Mouse (Mus musculus): ENCODE data around the gene Dusp16. TPM values are rescaled to one million over a fixed set of nuclear protein-coding genes. Genes with fewer than 3 reads are reported as not detected.

Gene Dusp16
- 12.7 and 14.4 TPM in 2 replicates for polyA plus RNA-seq (2012; rRNA removed)

GRCm38 (mm10) chr6:134792141-134793045 lies at the start of gene Dusp16:
TSS of gene Dusp16 (minus strand) at chr6:134792625.
- no peaks in the 10 kb centered on the region for H3K36me3 ChIP-seq (ENCODE audit: control insufficient read depth, insufficient read depth, low read length)
- DNase-seq, result peak; percentile 73
- peaks cover 10% of the 10 kb centered on the region for H3K4me1 ChIP-seq (replicated peaks; ENCODE audit: control insufficient read depth, insufficient read depth, low read length)
- H3K27ac ChIP-seq (ENCODE audit: control insufficient read depth, insufficient read depth, low read length), result peak within 1 kb of the TSS; percentile 53; the same call in 1 of the 2 replicates
- 1% methylated on average over 89 of the region's 108 CpGs for WGBS
- H3K4me3 ChIP-seq (ENCODE audit: control insufficient read depth, insufficient read depth, low read length), result peak within 1 kb of the TSS; percentile 87
- no peaks in the 10 kb centered on the region for H3K27me3 ChIP-seq (ENCODE audit: control insufficient read depth, insufficient read depth, low read length)
- no peak for TF ChIP-seq POLR2A (IDR thresholded peaks at IDR 0.05; ENCODE audit: control insufficient read depth, extremely low read depth, insufficient read depth, low read length, poor library complexity)
- peak; percentile 19; the same call in 1 of the 2 replicates for TF ChIP-seq CTCF (IDR thresholded peaks at IDR 0.05; ENCODE audit: borderline replicate concordance, control insufficient read depth, extremely low read depth, insufficient read depth, low read length, poor library complexity)

DNA sequence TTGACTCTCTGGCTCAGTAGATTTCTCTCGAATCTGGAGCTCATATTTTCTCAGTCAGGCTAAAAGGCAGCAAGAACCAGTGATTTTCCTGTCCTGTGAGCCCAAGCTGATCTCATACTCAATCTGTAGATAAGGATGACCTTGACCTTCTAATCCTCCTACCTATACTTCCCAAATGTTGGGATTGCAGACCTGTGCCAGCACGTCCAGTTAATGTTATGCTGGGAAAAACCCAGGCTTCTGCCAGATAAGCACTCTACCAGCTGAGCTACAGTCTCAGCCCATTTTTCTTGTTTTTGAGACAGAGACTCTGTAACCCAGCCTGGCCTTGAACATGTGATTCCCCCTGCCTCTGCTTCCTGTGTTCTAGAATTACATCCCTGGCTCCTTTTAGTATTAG lies 47.9 kb upstream of the Dusp16 start:
- Histone ChIP-seq H3K4me3 (ENCODE audit: control insufficient read depth, insufficient read depth, low read length) (no peak overlapping the region), H3K36me3 (ENCODE audit: control insufficient read depth, insufficient read depth, low read length) (no peaks in the 10 kb centered on the region), H3K27ac (ENCODE audit: control insufficient read depth, insufficient read depth, low read length) (no peak overlapping the region), H3K4me1 (replicated peaks; ENCODE audit: control insufficient read depth, insufficient read depth, low read length) (no peaks in the 10 kb centered on the region), H3K27me3 (ENCODE audit: control insufficient read depth, insufficient read depth, low read length) (no peaks in the 10 kb centered on the region)
- TF ChIP-seq CTCF (IDR thresholded peaks at IDR 0.05; ENCODE audit: borderline replicate concordance, control insufficient read depth, extremely low read depth, insufficient read depth, low read length, poor library complexity) (no peak), POLR2A (IDR thresholded peaks at IDR 0.05; ENCODE audit: control insufficient read depth, extremely low read depth, insufficient read depth, low read length, poor library complexity) (no peak)
- DNase-seq, result no peak
- WGBS, result 89% methylated on average over 2 of the region's 2 CpGs

DNA sequence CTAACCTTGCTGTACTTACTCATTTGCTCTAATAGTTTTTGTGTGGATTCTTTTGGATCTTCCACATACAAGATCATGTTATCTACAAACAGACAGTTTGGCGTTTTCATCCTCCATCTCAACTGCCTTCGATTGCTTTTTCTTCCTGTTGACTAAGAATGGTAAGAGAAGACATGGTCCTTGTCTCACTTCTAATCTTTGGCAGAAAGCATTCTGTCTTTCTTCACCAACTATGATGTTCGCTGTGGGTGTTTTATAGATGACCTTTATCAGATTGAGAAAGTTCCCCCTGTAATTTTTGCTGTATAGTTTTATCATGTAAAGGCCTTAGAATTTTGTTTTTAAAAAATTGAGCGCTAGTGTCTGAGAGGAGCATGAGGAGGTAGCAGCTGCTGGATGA lies 45.7 kb upstream of the Dusp16 start:
- WGBS, result 95% methylated on average over 4 of the region's 4 CpGs
- no peak for TF ChIP-seq POLR2A (IDR thresholded peaks at IDR 0.05; ENCODE audit: control insufficient read depth, extremely low read depth, insufficient read depth, low read length, poor library complexity)
- TF ChIP-seq CTCF (IDR thresholded peaks at IDR 0.05; ENCODE audit: borderline replicate concordance, control insufficient read depth, extremely low read depth, insufficient read depth, low read length, poor library complexity), result no peak

GRCm38 (mm10) chr6:134834585-134835251 lies 42.3 kb upstream of the Dusp16 start:
- no peaks in the 10 kb centered on the region for H3K36me3 ChIP-seq (ENCODE audit: control insufficient read depth, insufficient read depth, low read length)
- H3K4me3 ChIP-seq (ENCODE audit: control insufficient read depth, insufficient read depth, low read length), result no peak overlapping the region
- DNase-seq, result no peak
- TF ChIP-seq CTCF (IDR thresholded peaks at IDR 0.05; ENCODE audit: borderline replicate concordance, control insufficient read depth, extremely low read depth, insufficient read depth, low read length, poor library complexity), result no peak
- no peak for TF ChIP-seq POLR2A (IDR thresholded peaks at IDR 0.05; ENCODE audit: control insufficient read depth, extremely low read depth, insufficient read depth, low read length, poor library complexity)
- peaks cover 3% of the 10 kb centered on the region for H3K4me1 ChIP-seq (replicated peaks; ENCODE audit: control insufficient read depth, insufficient read depth, low read length)
- 91% methylated on average over 9 of the region's 9 CpGs for WGBS
- H3K27ac ChIP-seq (ENCODE audit: control insufficient read depth, insufficient read depth, low read length), result no peak overlapping the region
- H3K27me3 ChIP-seq (ENCODE audit: control insufficient read depth, insufficient read depth, low read length), result no peaks in the 10 kb centered on the region

More for the DNA sequence above, 45.7 kb upstream of the Dusp16 start:
- no peak for DNase-seq
- no peak overlapping the region for H3K27ac ChIP-seq (ENCODE audit: control insufficient read depth, insufficient read depth, low read length)
- no peaks in the 10 kb centered on the region for H3K4me1 ChIP-seq (replicated peaks; ENCODE audit: control insufficient read depth, insufficient read depth, low read length)
- no peak overlapping the region for H3K4me3 ChIP-seq (ENCODE audit: control insufficient read depth, insufficient read depth, low read length)
- H3K36me3 ChIP-seq (ENCODE audit: control insufficient read depth, insufficient read depth, low read length), result no peaks in the 10 kb centered on the region
- no peaks in the 10 kb centered on the region for H3K27me3 ChIP-seq (ENCODE audit: control insufficient read depth, insufficient read depth, low read length)

GRCm38 (mm10) chr6:134830776-134831175 lies 38.4 kb upstream of the Dusp16 start:
- no peaks in the 10 kb centered on the region for H3K36me3 ChIP-seq (ENCODE audit: control insufficient read depth, insufficient read depth, low read length)
- no peak overlapping the region for H3K27ac ChIP-seq (ENCODE audit: control insufficient read depth, insufficient read depth, low read length)
- H3K27me3 ChIP-seq (ENCODE audit: control insufficient read depth, insufficient read depth, low read length), result no peaks in the 10 kb centered on the region
- TF ChIP-seq POLR2A (IDR thresholded peaks at IDR 0.05; ENCODE audit: control insufficient read depth, extremely low read depth, insufficient read depth, low read length, poor library complexity) (no peak), CTCF (IDR thresholded peaks at IDR 0.05; ENCODE audit: borderline replicate concordance, control insufficient read depth, extremely low read depth, insufficient read depth, low read length, poor library complexity) (no peak)
- DNase-seq, result peak; percentile 7
- WGBS, result 5% methylated on average over 10 of the region's 10 CpGs
- H3K4me1 ChIP-seq (replicated peaks; ENCODE audit: control insufficient read depth, insufficient read depth, low read length), result peaks cover 3% of the 10 kb centered on the region
- H3K4me3 ChIP-seq (ENCODE audit: control insufficient read depth, insufficient read depth, low read length), result peak overlapping the region; percentile 62
